Mouse (Mus musculus): ENCODE data around the gene Fam69a. TPM values are rescaled to one million over a fixed set of nuclear protein-coding genes. Genes with fewer than 3 reads are reported as not detected.
"Not testable (repeated sequence)": the region's sequence is repeated elsewhere in the genome, so short reads cannot be mapped to it uniquely, and the experiment has no call there.

Gene Fam69a
- polyA plus RNA-seq, 1 experiment from 2014 or later = 11.7 TPM

DNA sequence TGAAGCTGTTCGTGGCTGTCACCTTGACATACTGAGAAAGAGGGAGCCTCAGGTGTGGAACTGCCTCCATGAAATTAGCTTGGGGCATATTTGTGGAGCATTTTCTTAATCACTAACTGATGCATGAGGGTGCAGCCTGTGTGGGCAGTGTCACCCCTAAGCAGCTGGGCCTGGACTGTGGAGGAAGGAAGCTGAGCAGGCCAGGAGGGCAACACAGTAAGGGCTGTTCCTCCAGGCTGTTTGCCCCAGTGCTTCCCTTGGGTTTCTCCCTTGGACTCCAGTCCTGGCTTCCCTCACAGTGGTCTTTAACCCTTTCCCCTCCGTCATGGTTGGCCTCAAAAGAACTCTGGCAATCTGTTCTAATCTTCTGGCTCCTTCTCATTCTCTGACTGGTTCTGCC lies 13.6 kb downstream of the Fam69a start:
- Histone ChIP-seq H3K9me3 (ENCODE audit: control insufficient read depth) (no peaks in the 10 kb centered on the region), H3K36me3 (ENCODE audit: control insufficient read depth, insufficient read depth) (no peaks in the 10 kb centered on the region), H3K9ac (ENCODE audit: low read depth, low read length) (no peak overlapping the region), H3K27me3 (replicated peaks; ENCODE audit: control insufficient read depth, insufficient read depth, low read length) (no peaks in the 10 kb centered on the region), H3K27ac (ENCODE audit: low read depth, low read length) (no peak overlapping the region), H3K4me3 (ENCODE audit: low read depth, low read length) (no peak overlapping the region), H3K4me2 (replicated peaks; ENCODE audit: low read depth) (no peak overlapping the region), H3K4me1 (replicated peaks; ENCODE audit: control insufficient read depth, insufficient read depth, low read length) (0 out of 2 replicates have a peak, but pooled peaks cover 3% of the 10 kb centered on the region)
- ATAC-seq = no peak
- 81% methylated on average over 2 of the region's 2 CpGs for WGBS
- TF ChIP-seq CTCF (IDR thresholded peaks at IDR 0.05; ENCODE audit: low read depth) = no peak

DNA sequence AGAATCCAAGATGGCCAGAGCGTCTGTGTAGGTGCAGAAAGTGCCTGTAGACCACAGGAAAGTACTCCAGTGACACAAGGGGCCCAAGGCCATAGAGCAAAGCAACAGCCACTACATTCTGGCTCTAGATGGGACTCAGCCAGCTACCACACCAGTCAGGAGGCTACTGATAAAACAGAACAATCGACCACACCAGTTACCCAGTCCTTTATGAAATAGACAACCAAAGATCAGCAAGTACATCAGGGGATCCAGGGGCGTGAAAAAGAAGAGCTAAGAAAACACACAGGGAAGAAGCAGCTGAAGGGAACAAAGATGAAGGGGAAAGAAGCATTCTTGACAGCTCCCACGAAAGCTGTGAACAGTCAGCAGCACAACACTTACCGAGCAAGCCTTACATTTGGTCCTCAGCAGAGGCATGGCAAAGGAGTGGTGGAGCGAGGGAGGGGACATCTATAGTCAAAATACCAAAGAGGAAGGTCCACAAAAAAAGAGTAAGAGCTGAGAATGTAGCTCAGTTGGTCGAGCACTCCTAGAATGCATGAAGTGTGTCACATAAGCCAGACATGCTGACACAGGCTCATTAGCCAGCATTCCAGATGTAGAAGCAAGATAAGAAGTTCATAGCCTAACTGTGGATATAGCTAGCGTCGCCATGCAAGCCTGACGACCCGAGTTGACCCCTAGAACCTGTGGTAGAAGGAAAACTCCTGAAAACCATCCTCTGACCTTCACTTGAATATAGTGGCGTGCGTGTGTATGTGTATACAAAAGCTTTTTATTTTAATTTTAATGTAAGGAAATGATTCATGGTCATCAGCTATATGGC lies 14.2 kb downstream of the Fam69a start:
- Histone ChIP-seq H3K27ac (ENCODE audit: low read depth, low read length) (no peak overlapping the region), H3K9me3 (ENCODE audit: control insufficient read depth) (no peaks in the 10 kb centered on the region), H3K36me3 (ENCODE audit: control insufficient read depth, insufficient read depth) (no peaks in the 10 kb centered on the region), H3K4me1 (replicated peaks; ENCODE audit: control insufficient read depth, insufficient read depth, low read length) (no peaks in the 10 kb centered on the region), H3K4me3 (ENCODE audit: low read depth, low read length) (no peak overlapping the region), H3K27me3 (replicated peaks; ENCODE audit: control insufficient read depth, insufficient read depth, low read length) (no peaks in the 10 kb centered on the region), H3K9ac (ENCODE audit: low read depth, low read length) (no peak overlapping the region), H3K4me2 (replicated peaks; ENCODE audit: low read depth) (no peak overlapping the region)
- no peak for TF ChIP-seq CTCF (IDR thresholded peaks at IDR 0.05; ENCODE audit: low read depth)
- 60% methylated on average over 13 of the region's 13 CpGs for WGBS
- ATAC-seq = no peak

DNA sequence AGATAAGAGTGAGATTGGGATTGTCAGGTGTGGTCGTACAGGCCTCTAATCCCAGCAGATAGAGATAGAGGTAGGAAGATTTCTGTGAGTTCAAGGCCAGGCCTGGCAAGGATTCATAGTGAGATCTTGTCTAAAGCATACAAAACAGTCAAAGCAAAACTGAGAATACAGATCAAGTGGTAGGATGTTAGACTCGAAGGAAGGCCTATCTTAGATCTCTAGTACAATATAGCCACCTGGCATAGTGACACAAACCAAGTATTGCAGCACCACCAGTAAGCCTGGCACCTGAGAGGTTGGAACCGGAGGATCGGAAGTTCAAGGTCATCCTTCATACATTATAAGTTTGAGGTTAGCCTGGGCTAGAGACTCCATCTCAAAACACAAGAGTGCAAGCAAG lies 15.8 kb downstream of the Fam69a start:
- Histone ChIP-seq H3K27ac (ENCODE audit: low read depth, low read length) (no peak overlapping the region), H3K27me3 (replicated peaks; ENCODE audit: control insufficient read depth, insufficient read depth, low read length) (no peaks in the 10 kb centered on the region), H3K4me3 (ENCODE audit: low read depth, low read length) (no peak overlapping the region), H3K4me1 (replicated peaks; ENCODE audit: control insufficient read depth, insufficient read depth, low read length) (no peaks in the 10 kb centered on the region), H3K4me2 (replicated peaks; ENCODE audit: low read depth) (no peak overlapping the region), H3K9ac (ENCODE audit: low read depth, low read length) (no peak overlapping the region), H3K36me3 (ENCODE audit: control insufficient read depth, insufficient read depth) (no peaks in the 10 kb centered on the region), H3K9me3 (ENCODE audit: control insufficient read depth) (no peaks in the 10 kb centered on the region)
- no peak for ATAC-seq
- TF ChIP-seq CTCF (IDR thresholded peaks at IDR 0.05; ENCODE audit: low read depth) = no peak
- 84% methylated on average over 4 of the region's 4 CpGs for WGBS

DNA sequence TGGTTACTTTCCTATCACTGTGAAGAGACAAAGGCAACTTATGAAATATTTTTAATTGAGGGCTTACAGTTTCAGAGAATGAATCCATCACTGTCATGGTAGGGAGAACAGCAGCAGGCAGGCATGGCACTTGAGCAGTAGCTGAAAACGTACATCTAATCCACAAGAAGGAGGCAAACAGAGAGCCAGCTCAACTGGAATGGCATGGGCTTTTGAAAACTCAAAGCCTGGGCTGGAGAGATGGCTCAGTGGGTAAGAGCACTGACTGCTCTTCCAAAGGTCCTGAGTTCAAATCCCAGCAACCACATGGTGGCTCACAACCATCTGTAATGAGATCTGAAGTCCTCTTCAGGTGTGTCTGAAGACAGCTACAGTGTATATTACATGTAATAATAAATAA lies 17.1 kb downstream of the Fam69a start:
- H3K36me3 ChIP-seq (ENCODE audit: control insufficient read depth, insufficient read depth); ATAC-seq; H3K4me3 ChIP-seq (ENCODE audit: low read depth, low read length); H3K4me1 ChIP-seq (replicated peaks; ENCODE audit: control insufficient read depth, insufficient read depth, low read length); H3K9me3 ChIP-seq (ENCODE audit: control insufficient read depth); H3K9ac ChIP-seq (ENCODE audit: low read depth, low read length); H3K4me2 ChIP-seq (replicated peaks; ENCODE audit: low read depth); H3K27me3 ChIP-seq (replicated peaks; ENCODE audit: control insufficient read depth, insufficient read depth, low read length); H3K27ac ChIP-seq (ENCODE audit: low read depth, low read length): not testable (repeated sequence)
- WGBS = 93% methylated on average over 1 of the region's 1 CpGs

DNA sequence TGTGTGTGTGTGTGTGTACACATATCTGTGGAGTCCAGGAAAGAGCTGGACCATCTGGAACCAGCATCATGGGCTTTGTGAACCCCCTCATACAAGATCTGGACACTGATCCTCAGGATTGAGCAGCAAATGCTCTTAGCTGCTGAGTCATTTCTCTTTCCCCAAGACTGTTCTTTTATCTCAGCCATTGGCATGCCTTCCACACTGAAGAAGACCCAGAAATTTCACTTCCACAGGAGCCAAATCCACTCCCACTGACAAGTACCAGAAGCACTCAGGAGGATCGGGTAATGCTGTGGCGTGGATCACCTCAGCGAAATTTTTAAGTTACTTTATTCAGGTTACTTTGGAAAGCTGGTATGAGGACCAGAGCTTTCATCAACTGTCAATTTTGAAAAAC lies 18.8 kb downstream of the Fam69a start:
- Histone ChIP-seq H3K9ac (ENCODE audit: low read depth, low read length) (no peak overlapping the region), H3K27ac (ENCODE audit: low read depth, low read length) (no peak overlapping the region), H3K4me2 (replicated peaks; ENCODE audit: low read depth) (no peak overlapping the region), H3K4me1 (replicated peaks; ENCODE audit: control insufficient read depth, insufficient read depth, low read length) (no peaks in the 10 kb centered on the region), H3K27me3 (replicated peaks; ENCODE audit: control insufficient read depth, insufficient read depth, low read length) (no peaks in the 10 kb centered on the region), H3K36me3 (ENCODE audit: control insufficient read depth, insufficient read depth) (no peaks in the 10 kb centered on the region), H3K9me3 (ENCODE audit: control insufficient read depth) (no peaks in the 10 kb centered on the region), H3K4me3 (ENCODE audit: low read depth, low read length) (no peak overlapping the region)
- TF ChIP-seq CTCF (IDR thresholded peaks at IDR 0.05; ENCODE audit: low read depth) = no peak
- no peak for ATAC-seq
- 81% methylated on average over 3 of the region's 3 CpGs for WGBS

DNA sequence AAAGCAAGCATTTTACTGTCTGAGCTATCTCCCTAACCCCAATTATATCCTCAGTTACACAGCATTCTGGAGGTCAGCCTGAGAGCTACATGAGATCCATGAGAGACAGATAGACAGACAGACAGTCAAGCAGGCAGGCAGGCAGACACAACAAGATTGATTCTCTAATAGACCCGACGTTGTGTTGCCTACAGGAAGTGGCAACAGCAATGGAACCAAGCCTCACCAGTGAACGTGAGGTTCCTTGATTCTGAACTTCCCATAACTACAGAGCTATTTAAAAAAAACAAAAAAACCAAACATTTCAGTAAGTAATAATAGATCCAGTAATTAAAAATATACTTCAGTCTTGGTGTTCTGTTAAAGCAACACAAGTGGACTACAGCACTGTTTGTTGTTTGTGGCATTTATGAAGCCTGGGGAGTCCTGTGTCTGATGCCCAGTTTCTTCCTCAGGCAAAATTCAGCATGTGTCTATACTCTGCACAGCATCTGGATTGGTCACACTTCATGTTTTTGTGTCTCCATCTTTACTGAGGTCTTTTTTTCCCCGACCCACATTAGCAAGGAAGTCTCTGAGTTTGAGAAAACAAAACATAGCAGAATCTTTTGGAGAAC lies 19.9 kb downstream of the Fam69a start:
- no peaks in the 10 kb centered on the region for H3K36me3 ChIP-seq (ENCODE audit: control insufficient read depth, insufficient read depth)
- no peak overlapping the region for H3K9ac ChIP-seq (ENCODE audit: low read depth, low read length)
- WGBS = 63% methylated on average over 4 of the region's 4 CpGs
- H3K9me3 ChIP-seq (ENCODE audit: control insufficient read depth) = no peaks in the 10 kb centered on the region
- no peaks in the 10 kb centered on the region for H3K4me1 ChIP-seq (replicated peaks; ENCODE audit: control insufficient read depth, insufficient read depth, low read length)
- ATAC-seq = no peak
- H3K27me3 ChIP-seq (replicated peaks; ENCODE audit: control insufficient read depth, insufficient read depth, low read length) = no peaks in the 10 kb centered on the region
- no peak overlapping the region for H3K27ac ChIP-seq (ENCODE audit: low read depth, low read length)
- TF ChIP-seq CTCF (IDR thresholded peaks at IDR 0.05; ENCODE audit: low read depth) = no peak
- H3K4me3 ChIP-seq (ENCODE audit: low read depth, low read length) = no peak overlapping the region
- H3K4me2 ChIP-seq (replicated peaks; ENCODE audit: low read depth) = no peak overlapping the region

All from intestine, postnatal 0 days (tissue).